Mouse (Mus musculus) kidney, postnatal 25 days (tissue): ENCODE data around the gene Adcy2.

ENCODE experiments used
- DNase-seq, 2 experiments: peaks; one replicate each; pipeline ENCODE4 v3.0.0; 2021; ENCODE audit warnings: mixed read lengths in 2 of 2

The Adcy2 gene

DNA sequence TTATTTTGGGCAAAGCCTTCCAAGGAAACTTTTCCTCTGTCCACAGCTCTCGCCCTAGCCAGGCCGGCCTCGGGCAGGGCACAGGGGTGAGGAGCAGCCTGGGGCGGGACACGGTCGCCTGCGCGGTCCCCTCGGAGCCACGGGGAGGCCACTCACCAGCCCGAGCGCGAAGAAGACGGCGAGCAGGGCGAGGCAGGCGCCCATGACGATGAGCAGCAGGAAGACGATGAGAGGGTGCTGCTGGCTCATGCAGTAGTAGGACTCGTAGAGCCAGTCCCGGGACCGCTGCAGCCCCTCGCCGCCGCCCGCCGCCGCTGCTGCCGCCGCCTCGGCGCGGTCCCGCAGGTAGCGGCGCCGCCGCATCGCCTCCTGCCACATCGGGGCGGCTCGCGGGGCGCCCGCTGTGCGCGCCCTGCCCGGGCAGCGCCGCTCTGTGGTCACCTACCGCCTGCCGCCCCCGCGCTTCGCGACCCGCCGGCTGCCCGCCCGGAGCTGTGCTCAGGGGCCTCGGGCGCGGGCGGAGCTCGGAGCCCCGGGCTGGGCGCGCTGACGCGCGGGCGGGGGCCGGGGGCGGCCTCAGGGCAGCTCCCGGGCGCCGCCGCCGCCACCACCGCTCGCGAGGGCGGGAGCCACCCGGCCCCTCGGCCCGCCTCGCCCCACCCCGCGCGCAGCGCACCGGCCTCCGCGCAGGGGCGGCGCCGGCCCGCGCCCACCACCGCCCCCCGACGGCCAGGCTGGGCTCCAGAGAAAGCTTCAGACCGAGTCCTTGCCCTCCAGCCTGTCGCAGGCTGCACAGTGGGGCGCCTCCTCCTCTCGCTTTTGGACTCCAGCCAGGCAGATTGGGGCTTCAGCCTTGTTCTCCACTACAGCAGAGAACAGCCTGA is at the start of gene Adcy2:
Adcy2 (minus strand) TSS at position 624 of the 884 bp plus-strand sequence.
- peak; percentile 22 to 41 for DNase-seq

DNA sequence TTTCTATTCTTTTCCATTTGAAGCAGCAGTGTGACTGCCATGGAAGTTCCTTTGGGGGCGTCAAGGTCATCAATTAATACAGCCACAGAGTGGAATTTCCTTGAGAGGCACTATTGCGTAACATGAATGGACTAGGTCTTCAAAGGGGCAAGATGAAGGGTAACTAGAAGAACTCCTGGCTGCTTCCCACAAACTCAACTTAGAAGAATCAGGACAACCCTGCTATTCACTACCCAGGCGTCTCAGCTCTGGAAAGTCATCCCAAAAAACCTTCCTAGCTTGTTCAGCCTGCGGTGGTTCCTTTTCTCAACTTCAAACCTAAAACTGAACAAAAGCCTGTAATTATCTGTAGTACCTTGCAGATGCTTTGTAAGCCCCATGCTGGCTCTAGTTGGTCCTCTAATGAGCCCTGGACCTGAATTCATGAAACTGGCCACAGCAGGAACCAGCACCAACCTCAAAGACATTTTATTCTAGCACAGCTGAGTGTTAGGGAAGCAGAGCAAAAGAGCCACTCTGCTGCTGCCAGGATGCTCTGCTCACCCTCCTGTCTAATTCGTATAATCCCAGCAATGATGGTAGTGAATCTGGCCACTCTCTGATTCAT is 37.8 kb upstream of the Adcy2 start:
- DNase-seq, result no peak

DNA sequence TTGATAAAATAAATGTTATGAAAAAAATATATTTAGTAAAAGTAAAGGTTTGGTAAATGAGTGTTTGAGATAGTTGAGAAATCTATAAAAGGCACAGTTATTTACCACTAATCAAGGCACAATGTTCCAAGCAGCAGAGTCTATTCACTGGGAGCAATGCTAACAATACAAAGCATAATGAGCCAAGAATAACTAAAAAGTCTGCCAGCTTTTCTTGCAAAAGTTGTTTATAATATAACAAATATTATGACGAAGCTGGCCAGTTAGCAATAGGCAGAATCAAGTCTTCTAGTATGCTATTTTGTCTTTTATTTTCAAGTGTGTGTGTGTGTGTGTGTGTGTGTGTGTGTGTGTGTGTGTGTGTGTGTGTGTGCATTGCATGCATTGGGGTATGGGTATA is 35.3 kb upstream of the Adcy2 start:
- no peak for DNase-seq

GRCm38 (mm10) chr13:69033532-69033931 is 34.2 kb upstream of the Adcy2 start:
- DNase-seq, result no peak

DNA sequence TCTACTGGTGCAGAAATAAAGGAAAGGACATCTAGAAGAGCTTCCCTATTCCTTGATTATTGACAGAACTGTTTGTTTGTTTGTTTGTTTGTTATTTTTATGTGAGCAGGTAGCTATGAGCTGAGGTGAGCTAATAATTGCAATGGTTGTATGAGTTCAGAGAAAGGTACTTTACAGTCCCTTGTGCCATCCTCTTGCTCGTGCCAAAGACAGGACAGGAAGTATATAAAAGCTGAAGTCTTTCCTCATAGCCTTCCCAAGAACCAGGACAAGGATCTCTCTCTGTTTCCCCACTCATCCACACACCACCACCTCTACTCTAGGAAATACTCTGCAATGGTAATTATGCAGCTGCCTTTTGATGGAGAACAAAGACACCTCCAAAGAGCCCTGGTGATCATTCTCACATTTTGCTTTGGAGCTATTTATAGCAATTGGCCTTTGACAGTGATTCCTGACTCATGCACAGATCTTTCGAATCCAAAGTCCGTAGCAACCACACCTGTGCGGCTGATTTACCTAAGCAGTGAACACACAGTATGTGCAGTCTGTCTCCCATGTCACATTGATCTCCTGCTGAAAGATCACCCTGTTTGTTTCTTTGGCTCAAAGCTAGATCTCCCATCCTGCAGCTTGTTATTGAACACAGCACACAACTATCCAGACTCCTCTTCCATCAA is 29.9 kb upstream of the Adcy2 start:
- no peak for DNase-seq

DNA sequence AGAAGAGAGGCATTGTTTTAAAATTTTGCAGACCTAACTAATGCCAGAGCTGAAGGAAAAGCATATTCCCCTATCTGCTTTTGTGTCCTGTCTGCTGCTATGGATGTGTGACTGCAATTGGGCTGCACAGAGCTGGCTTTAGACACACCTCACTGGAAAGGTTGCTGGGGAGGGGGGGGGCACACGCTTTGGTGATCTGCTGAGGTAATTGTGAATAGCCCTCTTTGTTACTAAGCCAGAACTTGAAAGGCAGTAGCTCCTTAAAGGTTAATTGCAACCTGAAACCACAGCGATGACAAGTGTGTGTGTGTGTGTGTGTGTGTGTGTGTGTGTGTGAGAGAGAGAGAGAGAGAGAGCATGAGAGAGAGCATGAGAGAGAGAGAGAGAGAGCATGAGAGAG is 25.6 kb upstream of the Adcy2 start:
- no peak for DNase-seq

GRCm38 (mm10) chr13:69023239-69023638 is 23.9 kb upstream of the Adcy2 start:
- DNase-seq, result no peak

DNA sequence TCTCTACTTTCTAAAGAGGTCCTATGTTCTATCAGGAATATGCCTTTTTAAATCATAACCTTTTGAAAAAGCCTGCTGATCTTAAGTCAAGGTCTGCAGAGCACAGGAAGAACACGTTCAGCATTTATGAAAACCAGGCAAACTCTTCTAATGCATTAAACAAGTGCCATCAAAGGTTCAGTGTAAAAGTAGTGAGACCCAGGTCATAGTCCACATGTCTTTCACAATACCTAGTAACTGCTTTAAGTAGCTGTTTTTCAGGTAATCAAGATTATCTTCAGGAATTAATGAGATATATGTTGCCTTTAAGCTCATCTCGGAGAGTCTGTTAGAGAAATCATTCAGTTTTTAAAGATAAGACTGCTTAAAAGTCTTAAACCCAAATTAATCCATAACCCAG is 21.2 kb upstream of the Adcy2 start:
- DNase-seq, result no peak

DNA sequence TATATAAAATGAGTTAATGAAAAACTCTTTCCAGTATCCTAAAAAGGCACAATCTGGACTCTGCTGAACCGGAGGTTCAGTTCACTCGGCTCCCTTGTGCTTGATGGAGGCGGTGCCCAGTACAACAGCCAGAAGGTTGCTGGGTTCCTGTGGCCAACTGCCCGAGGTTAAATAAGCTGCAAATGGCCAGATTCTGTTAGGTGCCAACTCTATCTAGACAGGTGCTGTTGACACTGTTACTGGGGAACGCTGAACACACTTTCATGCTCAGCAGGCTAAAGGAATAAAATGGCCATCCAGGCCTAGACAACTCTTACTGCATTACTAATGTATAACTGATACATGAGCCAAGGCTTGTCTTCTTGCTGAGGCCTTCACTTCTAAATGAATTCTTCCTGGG is 7.6 kb upstream of the Adcy2 start:
- no peak for DNase-seq

DNA sequence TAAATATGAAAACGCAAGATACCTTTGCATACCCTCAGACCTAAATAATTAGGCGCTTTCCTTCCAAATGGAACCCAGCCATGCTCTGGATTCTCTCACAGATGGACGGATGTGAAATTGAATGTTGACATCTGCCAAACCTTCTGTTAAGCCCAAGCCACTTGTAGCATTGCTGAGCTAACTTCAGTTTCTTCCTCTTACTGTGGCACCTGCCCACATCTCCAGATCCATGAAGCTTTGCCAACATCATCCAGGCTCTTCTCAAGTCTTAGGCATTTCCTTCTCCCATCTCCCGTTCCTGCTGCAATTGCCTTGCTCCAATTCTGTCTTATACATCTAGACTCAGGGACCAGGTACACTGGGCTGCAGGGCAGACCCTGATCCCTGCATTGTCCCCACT is 6.8 kb upstream of the Adcy2 start:
- DNase-seq, result no peak

DNA sequence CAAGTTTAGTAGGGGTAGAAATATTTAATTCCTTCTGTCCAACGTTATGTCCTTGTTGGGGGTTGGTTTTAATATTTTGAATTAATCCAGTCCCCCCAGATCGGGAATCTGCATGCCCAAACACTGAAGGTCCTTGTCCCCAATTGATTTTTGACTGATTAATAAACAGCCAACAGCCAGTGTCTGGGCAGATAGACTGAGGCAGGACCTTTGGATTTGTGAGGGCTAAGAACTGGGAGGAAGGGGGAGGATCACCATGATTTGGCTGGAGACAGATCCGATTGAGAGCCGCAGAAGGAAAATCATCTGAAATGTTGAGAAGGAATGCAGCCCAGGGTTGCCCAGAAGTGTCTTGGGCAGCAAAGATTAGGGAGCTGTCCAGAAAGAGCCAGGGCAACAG is 5.1 kb upstream of the Adcy2 start:
- DNase-seq, result no peak

DNA sequence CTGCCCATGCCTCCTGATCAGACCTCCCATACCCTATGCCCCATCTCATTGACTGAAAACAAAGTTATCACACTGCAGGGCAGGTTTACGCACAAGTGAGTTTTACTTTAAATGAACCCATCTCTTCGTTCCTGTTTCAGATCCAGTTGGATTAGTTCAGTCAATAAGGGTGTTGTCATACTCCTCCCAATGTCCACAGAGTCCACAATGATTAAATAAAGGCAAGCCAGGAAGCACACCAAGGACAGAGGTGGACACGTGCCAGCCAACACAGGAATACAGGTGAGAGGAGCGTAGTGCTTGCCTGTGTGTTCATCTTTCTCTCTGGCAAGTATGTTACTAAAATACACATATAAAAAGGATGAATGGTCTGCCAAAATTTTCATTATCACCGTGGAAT is 3.3 kb upstream of the Adcy2 start:
- no peak for DNase-seq

GRCm38 (mm10) chr13:69002173-69002572 is 2.8 kb upstream of the Adcy2 start:
- peak; percentile 44 to 64 for DNase-seq

- DNase-seq, result no peak
Measured at GRCm38 (mm10) chr13:68999826-69000225, 485 bp upstream of the Adcy2 start.

GRCm38 (mm10) chr13:68998558-68998917 is 803 bp downstream of the Adcy2 start:
- DNase-seq, result no peak

GRCm38 (mm10) chr13:68997821-68998551 is 1.4 kb downstream of the Adcy2 start:
- no peak for DNase-seq

DNA sequence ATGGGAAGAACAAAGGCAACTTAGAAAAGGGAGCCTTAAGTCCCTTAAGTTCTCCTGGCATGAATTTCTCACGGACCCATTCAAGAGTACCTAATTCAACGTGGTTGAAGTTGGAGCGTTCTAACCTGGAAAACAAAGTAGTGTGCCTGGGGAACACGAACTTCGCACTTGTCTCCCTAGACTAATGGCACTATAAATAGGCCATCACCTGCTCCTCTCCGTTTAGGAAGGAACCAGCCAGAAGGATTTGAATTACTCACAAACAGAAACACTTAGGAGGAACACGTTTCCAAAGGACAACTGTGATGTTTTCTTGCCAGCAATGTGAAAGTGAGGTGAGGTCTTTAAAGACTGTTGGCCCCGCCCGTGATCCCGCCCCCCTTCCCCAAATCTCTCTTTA is 2.0 kb downstream of the Adcy2 start:
- DNase-seq, result no peak

GRCm38 (mm10) chr13:68996661-68997060 is 2.7 kb downstream of the Adcy2 start:
- no peak for DNase-seq

DNA sequence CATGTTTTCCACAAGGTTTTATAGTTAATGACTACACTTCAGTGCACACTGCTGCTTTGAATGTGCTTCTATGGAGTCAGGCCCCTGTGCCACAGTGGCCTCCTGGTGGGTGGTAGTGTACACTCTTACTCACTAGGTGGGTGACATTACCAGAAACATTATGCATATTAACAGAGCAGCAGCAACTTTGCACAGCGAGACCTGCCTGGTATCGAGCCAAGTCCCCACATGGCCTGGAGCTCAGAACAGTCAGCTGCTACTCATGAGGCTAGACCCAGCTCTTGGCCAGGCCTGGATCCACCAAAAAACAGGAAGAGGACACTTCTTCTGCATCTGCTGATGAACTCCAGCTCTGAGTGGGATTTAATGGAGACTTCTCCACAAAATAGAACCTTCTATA is 13.6 kb downstream of the Adcy2 start:
- no peak for DNase-seq

DNA sequence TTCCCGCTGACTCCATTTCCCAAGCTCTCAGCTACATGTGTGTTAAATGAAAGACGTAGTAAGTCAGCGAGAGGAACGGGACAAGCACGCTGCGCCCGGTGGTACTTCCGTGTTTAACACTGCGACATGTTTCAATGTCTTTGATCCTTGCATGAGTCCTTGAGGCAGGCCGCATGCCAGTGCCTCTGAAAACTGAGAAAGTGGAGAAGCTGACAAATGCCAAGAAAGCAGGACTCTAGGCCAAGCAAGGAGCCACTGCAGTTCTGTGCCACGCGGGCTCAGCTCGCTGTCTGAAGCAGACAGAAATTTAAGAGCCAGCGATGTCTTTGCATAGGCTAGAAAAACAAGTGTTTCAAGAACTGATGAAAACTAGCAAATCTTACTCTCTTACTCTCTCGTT is 15.3 kb downstream of the Adcy2 start:
- DNase-seq, result no peak

DNA sequence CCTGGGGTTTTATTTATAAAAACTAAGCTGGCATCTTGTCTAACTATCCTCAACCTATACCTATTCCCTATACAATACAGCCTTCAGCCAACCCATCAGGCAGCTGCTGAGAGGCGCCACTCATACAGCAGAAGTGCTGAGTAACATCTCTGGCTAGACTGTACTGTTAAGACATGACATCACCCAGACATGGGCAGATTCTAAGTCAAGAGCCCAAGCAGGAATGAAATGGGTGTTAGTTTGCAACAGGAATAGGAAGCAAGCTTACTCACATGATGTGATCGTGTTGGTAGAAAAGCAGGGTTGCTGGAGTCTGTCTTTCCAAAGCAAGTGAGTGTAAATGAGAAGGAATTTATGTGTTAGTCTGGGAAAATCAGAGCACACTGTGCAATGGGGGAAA is 18.3 kb downstream of the Adcy2 start:
- DNase-seq, result no peak

DNA sequence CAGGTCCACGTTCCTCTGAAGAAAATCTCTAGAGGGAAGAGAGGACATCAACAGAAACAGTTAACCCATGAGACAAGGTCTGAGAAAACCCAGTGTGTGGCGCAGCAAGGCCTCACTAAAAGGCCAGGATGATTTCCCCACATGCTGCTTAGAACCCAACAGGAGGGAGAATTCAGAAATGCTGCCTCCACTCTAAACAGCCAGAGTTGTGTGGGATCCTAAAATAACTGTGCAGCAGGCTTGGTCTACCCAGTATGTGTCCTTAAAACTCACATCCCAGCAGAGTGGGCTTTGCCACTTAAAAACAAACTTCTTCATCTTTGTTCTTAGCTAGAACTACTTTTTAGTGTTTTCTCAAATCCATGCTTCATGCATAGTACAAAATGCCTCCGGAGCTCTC is 26.2 kb downstream of the Adcy2 start:
- no peak for DNase-seq

DNA sequence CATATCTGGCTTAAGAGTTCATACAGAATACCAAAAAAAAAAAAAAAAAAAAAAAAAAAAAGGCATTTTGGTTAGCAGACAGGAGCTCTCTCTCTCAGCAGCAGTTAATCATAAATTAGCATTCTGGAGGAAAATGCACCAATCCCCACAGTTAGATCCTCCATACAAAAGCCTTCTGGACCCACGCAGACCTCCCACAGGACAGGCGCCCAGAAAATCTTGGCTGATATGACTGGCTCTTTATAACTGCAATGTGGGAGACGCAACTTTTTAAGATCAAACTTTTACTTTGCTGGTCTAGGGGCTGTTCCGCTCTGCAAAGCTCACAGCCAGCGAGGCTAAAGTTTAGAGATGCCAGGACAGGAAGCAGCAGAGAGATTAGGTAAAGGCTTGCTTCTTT is 37.8 kb downstream of the Adcy2 start:
- DNase-seq, result no peak
